9 mouse cellular contexts compared by ENCODE assay signal in the genomic region with DNA sequence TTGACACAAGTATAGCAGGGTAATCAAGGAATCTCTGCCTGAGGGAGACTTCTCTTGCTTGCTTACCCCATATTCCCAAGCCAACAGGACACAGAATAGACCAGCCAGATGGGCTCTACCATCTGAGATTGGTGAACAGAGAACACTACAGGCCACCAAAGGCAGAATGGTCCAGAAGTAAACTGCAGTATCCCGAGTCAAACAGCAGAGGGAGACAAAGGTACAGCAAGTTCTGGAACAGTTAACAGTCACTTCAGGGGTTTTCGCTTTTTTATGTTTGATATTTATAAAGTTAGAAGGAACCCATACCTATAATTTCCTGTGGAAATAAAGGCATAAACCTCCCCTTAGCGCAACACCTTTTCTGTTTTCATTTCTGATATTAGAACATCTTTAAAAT.
DNase-seq lines count a peak whose midpoint lies in the region; ATAC-seq and TF ChIP-seq lines count a peak whose summit lies in the region.
"Had no signal": no experiment of that assay in that cellular context is flagged by ENCODE, and none has a peak within 500 bp of the region (broad histone marks: within the 10 kb centered on the region; RNA-seq: fewer than 3 reads in every experiment).

No protein-coding gene starts in this region.

- TF ChIP-seq EP300 in heart, postnatal 0 days (IDR thresholded peaks at IDR 0.05; ENCODE audit: low read depth): no peak
- TF ChIP-seq EP300 in stomach, postnatal 0 days (optimal IDR thresholded peaks at IDR 0.05): no peak

- H3K36me3 ChIP-seq in heart, postnatal 0 days (replicated peaks; ENCODE audit: control insufficient read depth, insufficient read depth, low read length): no peaks in the 10 kb centered on the region
- no peaks in the 10 kb centered on the region for H3K36me3 ChIP-seq in stomach, postnatal 0 days (ENCODE audit: control insufficient read depth, insufficient read depth, low read length)
- H3K36me3 ChIP-seq: lung, embryonic 15.5 days had no signal

- no peaks in the 10 kb centered on the region for H3K4me1 ChIP-seq in heart, postnatal 0 days (ENCODE audit: control insufficient read depth, insufficient read depth)
- no peaks in the 10 kb centered on the region for H3K4me1 ChIP-seq in stomach, postnatal 0 days (replicated peaks; ENCODE audit: control insufficient read depth, insufficient read depth)
- H3K4me1 ChIP-seq: lung, embryonic 15.5 days had no signal

- TF ChIP-seq CTCF in heart, postnatal 0 days (IDR thresholded peaks at IDR 0.05; ENCODE audit: low read depth): peak; percentile 24
- TF ChIP-seq CTCF in stomach, postnatal 0 days (IDR thresholded peaks at IDR 0.05; ENCODE audit: low read depth): peak; percentile 60

- H3K4me2 ChIP-seq in heart, postnatal 0 days (ENCODE audit: low read depth, low read length): no peak overlapping the region
- no peak overlapping the region for H3K4me2 ChIP-seq in stomach, postnatal 0 days (replicated peaks; ENCODE audit: low read depth)
- H3K4me2 ChIP-seq: lung, embryonic 15.5 days had no signal

- H3K27me3 ChIP-seq in heart, postnatal 0 days (ENCODE audit: control insufficient read depth, insufficient read depth, low read length): no peaks in the 10 kb centered on the region
- H3K27me3 ChIP-seq in stomach, postnatal 0 days (ENCODE audit: control insufficient read depth, insufficient read depth, low read length): no peaks in the 10 kb centered on the region
- H3K27me3 ChIP-seq: lung, embryonic 15.5 days had no signal

- H3K27ac ChIP-seq in heart, postnatal 0 days (ENCODE audit: low read depth): no peak overlapping the region
- no peak overlapping the region for H3K27ac ChIP-seq in stomach, postnatal 0 days (replicated peaks)
- H3K27ac ChIP-seq: lung, embryonic 15.5 days had no signal

- 26% methylated on average over 3 of the region's 3 CpGs for WGBS in heart, postnatal 0 days
- WGBS in stomach, postnatal 0 days: 32% methylated on average over 3 of the region's 3 CpGs

- ATAC-seq in heart, postnatal 0 days (ENCODE audit: insufficient read depth, low read depth): no peak
- ATAC-seq in stomach, postnatal 0 days (ENCODE audit: low FRiP score, low TSS enrichment): no peak

- H3K9me3 ChIP-seq in heart, postnatal 0 days (replicated peaks; ENCODE audit: control insufficient read depth, low read length): no peaks in the 10 kb centered on the region
- no peaks in the 10 kb centered on the region for H3K9me3 ChIP-seq in stomach, postnatal 0 days (ENCODE audit: control insufficient read depth, low read length)
- H3K9me3 ChIP-seq: lung, embryonic 15.5 days had no signal

- H3K4me3 ChIP-seq in heart, postnatal 0 days (ENCODE audit: low read depth, low read length): no peak overlapping the region
- no peak overlapping the region for H3K4me3 ChIP-seq in stomach, postnatal 0 days (ENCODE audit: low read depth, low read length)
- H3K4me3 ChIP-seq: lung, embryonic 15.5 days had no signal

- no peak overlapping the region for H3K9ac ChIP-seq in heart, postnatal 0 days (replicated peaks; ENCODE audit: low read depth, low read length)
- no peak overlapping the region for H3K9ac ChIP-seq in stomach, postnatal 0 days (ENCODE audit: low read length)
- H3K9ac ChIP-seq: lung, embryonic 15.5 days had no signal

- intact Hi-C loops in heart, postnatal 36 days (cut with DNase I): no loop called here

- DNase-seq in heart, postnatal 0 days (ENCODE audit: low spot score): no peak
- no peak for DNase-seq in heart, postnatal 36 days
- DNase-seq in right cerebral cortex, adult 2 months (ENCODE audit: low spot score in 2 of 2): peak; percentile 2 to 42
- DNase-seq in right cerebral cortex, postnatal 14 days: no peak
- peak; percentile 1 for DNase-seq in embryo, embryonic 9.5 days (ENCODE audit: extremely low spot score)
- peak; percentile 12 for DNase-seq in stomach, postnatal 0 days (ENCODE audit: low spot score)
- no peak for DNase-seq in MN1 (ENCODE audit: low spot score)
- DNase-seq in Muller cell, postnatal 12 days (ENCODE audit: inconsistent ontology term): no peak

Comparison
In these comparisons a context has a peak if more than half of its experiments do, and no peak if none do; other contexts are left out.
1. DNase-seq: peak in right cerebral cortex, adult 2 months (2 of 2), embryo, embryonic 9.5 days (single experiment) and stomach, postnatal 0 days (single experiment); none in heart, postnatal 0 days (single experiment), heart, postnatal 36 days (0 of 2), right cerebral cortex, postnatal 14 days (single experiment), MN1 (single experiment) and Muller cell, postnatal 12 days (single experiment).